Mouse (Mus musculus) midbrain, embryonic 11.5 days (tissue): ENCODE data around the gene S100pbp. TPM values are rescaled to one million over a fixed set of nuclear protein-coding genes. Genes with fewer than 3 reads are reported as not detected.

Source experiments
- ATAC-seq: fragments of 200-750 bp; cut with Nextera tagmentation; 2 replicates; pipeline ENCODE4 v1.8.0; 2017; ENCODE audit warnings: moderate TSS enrichment, moderate library complexity; ENCODE audit not compliant: low FRiP score
- DNase-seq: peaks from one replicate; pipeline ENCODE4 v3.0.0; 2015; ENCODE audit warnings: low spot score; ENCODE audit errors: missing footprints
- H3K27ac ChIP-seq: fragments of 300-500 bp; sonication (generic); 2 replicates; pipeline ENCODE4 v1.5.1; 2014; ENCODE audit warnings: low read depth, low read length
- H3K27me3 ChIP-seq: fragments of 300-500 bp; sonication (generic); 2 replicates; pipeline ENCODE4 v1.6.1; 2014; ENCODE audit warnings: mild to moderate bottlenecking, low read length, moderate library complexity, mixed read lengths; ENCODE audit not compliant: control insufficient read depth, insufficient read depth
- H3K36me3 ChIP-seq: fragments of 300-500 bp; sonication (generic); 2 replicates; pipeline ENCODE4 v1.6.1; 2014; ENCODE audit warnings: mild to moderate bottlenecking, low read length, moderate library complexity, mixed read lengths; ENCODE audit not compliant: control insufficient read depth, insufficient read depth
- H3K4me1 ChIP-seq: fragments of 300-500 bp; sonication (generic); 2 replicates; pipeline ENCODE4 v1.6.1; 2014; ENCODE audit warnings: low read length; ENCODE audit not compliant: control insufficient read depth, insufficient read depth
- H3K4me2 ChIP-seq: fragments of 300-500 bp; sonication (generic); 2 replicates; pipeline ENCODE4 v1.6.1; 2014; ENCODE audit warnings: mild to moderate bottlenecking, moderate library complexity
- H3K4me3 ChIP-seq: fragments of 300-500 bp; sonication (generic); 2 replicates; pipeline ENCODE4 v1.5.1; 2014; ENCODE audit warnings: low read depth, low read length
- H3K9ac ChIP-seq: fragments of 300-500 bp; sonication (generic); 2 replicates; pipeline ENCODE4 v1.6.1; 2014; ENCODE audit warnings: low read length
- H3K9me3 ChIP-seq: fragments of 300-500 bp; sonication (generic); 2 replicates; pipeline ENCODE4 v1.6.1; 2016; ENCODE audit warnings: low read length; ENCODE audit not compliant: control insufficient read depth
- WGBS: fragments of 180-500 bp; shearing (Covaris S2); extraction: QIAGEN DNeasy Blood & Tissue Kit; methylation state at CpG from one replicate; pipeline ENCODE4 v1.1.7; 2014; 5-methylcytosine and 5-hydroxymethylcytosine counted together
- polyA plus RNA-seq: library from polyadenylated mRNA; unstranded; fragments of >200 nt; fragmentation: Nextera tagmentation; extraction: Ambion mirVana; gene quantifications from 2 replicates; pipeline ENCODE4 v1.2.1, GENCODE M21; 2014

The S100pbp gene
- polyA plus RNA-seq, 1 experiment from 2014 or later: 20.0 TPM

- no peak overlapping the region for H3K4me2 ChIP-seq
- no peak overlapping the region for H3K4me3 ChIP-seq
- DNase-seq: no peak
- H3K4me1 ChIP-seq: peaks cover 10% of the 10 kb centered on the region
- WGBS: 91% methylated on average over 14 of the region's 14 CpGs
- H3K27me3 ChIP-seq: peaks cover 27% of the 10 kb centered on the region
- H3K9me3 ChIP-seq: no peaks in the 10 kb centered on the region
- no peaks in the 10 kb centered on the region for H3K36me3 ChIP-seq
- no peak for ATAC-seq
- no peak overlapping the region for H3K9ac ChIP-seq
- no peak overlapping the region for H3K27ac ChIP-seq
Observed at GRCm38 (mm10) chr4:129117720-129118510, 71.6 kb downstream of the S100pbp start.

- Histone ChIP-seq H3K4me1 (peaks cover 10% of the 10 kb centered on the region), H3K27ac (no peak overlapping the region), H3K9me3 (no peaks in the 10 kb centered on the region), H3K4me2 (no peak overlapping the region), H3K9ac (no peak overlapping the region), H3K4me3 (no peak overlapping the region), H3K36me3 (no peaks in the 10 kb centered on the region), H3K27me3 (peaks cover 16% of the 10 kb centered on the region)
- DNase-seq (no peak), ATAC-seq (no peak)
- WGBS: 92% methylated on average over 8 of the region's 8 CpGs
Observed at GRCm38 (mm10) chr4:129116703-129117102, 72.8 kb downstream of the S100pbp start.

- Histone ChIP-seq H3K4me2 (no peak overlapping the region), H3K4me3 (no peak overlapping the region), H3K36me3 (no peaks in the 10 kb centered on the region), H3K4me1 (no peaks in the 10 kb centered on the region; the same call in 1 of the 2 replicates), H3K9me3 (no peaks in the 10 kb centered on the region), H3K27me3 (no peaks in the 10 kb centered on the region), H3K9ac (no peak overlapping the region), H3K27ac (no peak overlapping the region)
- ATAC-seq (peak; percentile 95), DNase-seq (peak; percentile 96)
- WGBS: 32% methylated on average over 28 of the region's 28 CpGs
Observed at GRCm38 (mm10) chr4:129113083-129113988, 76.2 kb downstream of the S100pbp start.

GRCm38 (mm10) chr4:129112231-129112630 is 77.3 kb downstream of the S100pbp start:
- no peak overlapping the region for H3K4me2 ChIP-seq
- H3K27me3 ChIP-seq: no peaks in the 10 kb centered on the region
- no peaks in the 10 kb centered on the region for H3K36me3 ChIP-seq
- WGBS: 76% methylated on average over 13 of the region's 13 CpGs
- ATAC-seq (no peak), DNase-seq (no peak)
- H3K9me3 ChIP-seq: no peaks in the 10 kb centered on the region
- H3K9ac ChIP-seq: no peak overlapping the region
- no peak overlapping the region for H3K4me3 ChIP-seq
- H3K27ac ChIP-seq: no peak overlapping the region
- no peaks in the 10 kb centered on the region; the same call in 1 of the 2 replicates for H3K4me1 ChIP-seq

- no peak for ATAC-seq
- WGBS: 64% methylated on average over 11 of the region's 11 CpGs
Observed at GRCm38 (mm10) chr4:129111350-129111749, 78.2 kb downstream of the S100pbp start.

GRCm38 (mm10) chr4:129110804-129111203 is 78.7 kb downstream of the S100pbp start:
- Histone ChIP-seq H3K9ac (no peak overlapping the region), H3K36me3 (no peaks in the 10 kb centered on the region), H3K27ac (no peak overlapping the region), H3K4me1 (no peaks in the 10 kb centered on the region; the same call in 1 of the 2 replicates), H3K4me3 (no peak overlapping the region), H3K27me3 (peaks cover 3% of the 10 kb centered on the region), H3K4me2 (no peak overlapping the region), H3K9me3 (no peaks in the 10 kb centered on the region)
- ATAC-seq: no peak
- 90% methylated on average over 6 of the region's 6 CpGs for WGBS
- DNase-seq: no peak

More at GRCm38 (mm10) chr4:129111350-129111749, 78.2 kb downstream of the S100pbp start:
- Histone ChIP-seq H3K4me1 (no peaks in the 10 kb centered on the region; the same call in 1 of the 2 replicates), H3K27ac (no peak overlapping the region), H3K4me3 (no peak overlapping the region), H3K27me3 (no peaks in the 10 kb centered on the region; the same call in 1 of the 2 replicates), H3K36me3 (no peaks in the 10 kb centered on the region), H3K9ac (no peak overlapping the region), H3K4me2 (no peak overlapping the region), H3K9me3 (no peaks in the 10 kb centered on the region)
- no peak for DNase-seq

- 93% methylated on average over 7 of the region's 7 CpGs for WGBS
- H3K9me3 ChIP-seq: no peaks in the 10 kb centered on the region
- no peak overlapping the region for H3K9ac ChIP-seq
- DNase-seq: no peak
- no peaks in the 10 kb centered on the region for H3K36me3 ChIP-seq
- no peak overlapping the region for H3K4me3 ChIP-seq
- ATAC-seq: no peak
- no peak overlapping the region for H3K4me2 ChIP-seq
- H3K27ac ChIP-seq: no peak overlapping the region
- H3K4me1 ChIP-seq: peaks cover 4% of the 10 kb centered on the region
- H3K27me3 ChIP-seq: peaks cover 15% of the 10 kb centered on the region
Observed at GRCm38 (mm10) chr4:129108624-129109023, 80.9 kb downstream of the S100pbp start.

GRCm38 (mm10) chr4:129107348-129107899 is 82.1 kb downstream of the S100pbp start:
- DNase-seq (peak; percentile 54), ATAC-seq (no peak)
- peaks cover 4% of the 10 kb centered on the region; the same call in 1 of the 2 replicates for H3K4me1 ChIP-seq
- H3K4me2 ChIP-seq: no peak overlapping the region
- H3K4me3 ChIP-seq: no peak overlapping the region
- no peak overlapping the region for H3K9ac ChIP-seq
- no peaks in the 10 kb centered on the region for H3K36me3 ChIP-seq
- H3K27ac ChIP-seq: no peak overlapping the region
- no peaks in the 10 kb centered on the region for H3K9me3 ChIP-seq
- H3K27me3 ChIP-seq: peaks cover 15% of the 10 kb centered on the region
- 74% methylated on average over 10 of the region's 10 CpGs for WGBS
